Mouse (Mus musculus) splenic B cell, adult 2 months (primary cell): Measurements from ENCODE around the gene Uhrf2.

Experiments
- DNase-seq: peaks from one replicate; pipeline ENCODE4 v3.0.0-alpha.2; 2011; ENCODE audit warnings: low read depth, low spot score
- H3K27me3 ChIP-seq: 2 replicates; pipeline ENCODE4 v1.6.1; 2012; ENCODE audit warnings: mild to moderate bottlenecking, low read length, moderate library complexity, mixed read lengths; ENCODE audit not compliant: control insufficient read depth, poor library complexity, insufficient read depth, severe bottlenecking
- H3K36me3 ChIP-seq: 2 replicates; pipeline ENCODE4 v1.6.1; 2012; ENCODE audit warnings: mild to moderate bottlenecking, low read length, moderate library complexity, mixed read lengths; ENCODE audit not compliant: control insufficient read depth, poor library complexity, insufficient read depth, severe bottlenecking

Uhrf2 gene

GRCm38 (mm10) chr19:30100571-30100970 is 70.3 kb downstream of the Uhrf2 start:
- Histone ChIP-seq H3K36me3 (no peaks in the 10 kb centered on the region), H3K27me3 (no peaks in the 10 kb centered on the region)
- DNase-seq = no peak

- H3K27me3 ChIP-seq = no peaks in the 10 kb centered on the region
- DNase-seq = no peak
- no peaks in the 10 kb centered on the region for H3K36me3 ChIP-seq
Measured at GRCm38 (mm10) chr19:30102620-30103019, 72.3 kb downstream of the Uhrf2 start.

GRCm38 (mm10) chr19:30105045-30105842 is 74.9 kb downstream of the Uhrf2 start:
- Histone ChIP-seq H3K36me3 (no peaks in the 10 kb centered on the region), H3K27me3 (no peaks in the 10 kb centered on the region)
- DNase-seq = no peak

GRCm38 (mm10) chr19:30107221-30107845 is 77.0 kb downstream of the Uhrf2 start:
- Histone ChIP-seq H3K27me3 (no peaks in the 10 kb centered on the region), H3K36me3 (no peaks in the 10 kb centered on the region)
- no peak for DNase-seq

- Histone ChIP-seq H3K36me3 (no peaks in the 10 kb centered on the region), H3K27me3 (no peaks in the 10 kb centered on the region)
- no peak for DNase-seq
Measured at GRCm38 (mm10) chr19:30108616-30109015, 78.3 kb downstream of the Uhrf2 start.

- no peak for DNase-seq
- Histone ChIP-seq H3K36me3 (no peaks in the 10 kb centered on the region), H3K27me3 (no peaks in the 10 kb centered on the region)
Measured at GRCm38 (mm10) chr19:30109122-30109521, 78.8 kb downstream of the Uhrf2 start.

- H3K36me3 ChIP-seq = no peaks in the 10 kb centered on the region
- DNase-seq = no peak
- H3K27me3 ChIP-seq = no peaks in the 10 kb centered on the region
Measured at GRCm38 (mm10) chr19:30111421-30111820, 81.1 kb downstream of the Uhrf2 start.

GRCm38 (mm10) chr19:30112961-30113688 is 82.8 kb downstream of the Uhrf2 start:
- no peaks in the 10 kb centered on the region for H3K36me3 ChIP-seq
- H3K27me3 ChIP-seq = no peaks in the 10 kb centered on the region
- DNase-seq = no peak

- no peak for DNase-seq
- Histone ChIP-seq H3K27me3 (no peaks in the 10 kb centered on the region), H3K36me3 (no peaks in the 10 kb centered on the region)
Measured at GRCm38 (mm10) chr19:30114919-30115441, 84.7 kb downstream of the Uhrf2 start.

- Histone ChIP-seq H3K36me3 (no peaks in the 10 kb centered on the region), H3K27me3 (no peaks in the 10 kb centered on the region)
- no peak for DNase-seq
Measured at GRCm38 (mm10) chr19:30115606-30116005, 85.3 kb downstream of the Uhrf2 start.

- DNase-seq = no peak
- Histone ChIP-seq H3K36me3 (no peaks in the 10 kb centered on the region), H3K27me3 (no peaks in the 10 kb centered on the region)
Measured at GRCm38 (mm10) chr19:30117241-30117640, 86.9 kb downstream of the Uhrf2 start.

- DNase-seq = no peak
- no peaks in the 10 kb centered on the region for H3K36me3 ChIP-seq
Measured at GRCm38 (mm10) chr19:30117775-30118174, 87.5 kb downstream of the Uhrf2 start.

GRCm38 (mm10) chr19:30118344-30119312 is 88.3 kb downstream of the Uhrf2 start:
- DNase-seq = no peak

More at GRCm38 (mm10) chr19:30117775-30118174, 87.5 kb downstream of the Uhrf2 start:
- no peaks in the 10 kb centered on the region for H3K27me3 ChIP-seq

More at GRCm38 (mm10) chr19:30118344-30119312, 88.3 kb downstream of the Uhrf2 start:
- Histone ChIP-seq H3K36me3 (no peaks in the 10 kb centered on the region), H3K27me3 (no peaks in the 10 kb centered on the region)
